Mouse (Mus musculus) forebrain, embryonic 12.5 days (tissue): Measurements from ENCODE around the gene Etv6. TPM values are rescaled to one million over a fixed set of nuclear protein-coding genes. Genes with fewer than 3 reads are reported as not detected.

Experiments used
- ATAC-seq: fragments of 200-750 bp; cut with Nextera tagmentation; 2 replicates; pipeline ENCODE4 v1.8.0; 2017; ENCODE audit warnings: moderate TSS enrichment; ENCODE audit not compliant: low FRiP score
- H3K27ac ChIP-seq: fragments of 300-500 bp; sonication (generic); 2 replicates; pipeline ENCODE4 v1.5.1; 2016; ENCODE audit warnings: mild to moderate bottlenecking
- H3K27me3 ChIP-seq: fragments of 300-500 bp; sonication (generic); 2 replicates; pipeline ENCODE4 v1.6.1; 2016; ENCODE audit warnings: mild to moderate bottlenecking
- H3K36me3 ChIP-seq: fragments of 300-500 bp; sonication (generic); replicated peaks from 2 replicates; pipeline ENCODE4 v1.6.1; 2016; ENCODE audit warnings: mild to moderate bottlenecking
- H3K4me1 ChIP-seq: fragments of 300-500 bp; sonication (generic); 2 replicates; pipeline ENCODE4 v1.6.1; 2016
- H3K4me2 ChIP-seq: fragments of 300-500 bp; sonication (generic); 2 replicates; pipeline ENCODE4 v1.6.1; 2016; ENCODE audit warnings: mild to moderate bottlenecking, moderate library complexity
- H3K4me3 ChIP-seq: fragments of 300-500 bp; sonication (generic); replicated peaks from 2 replicates; pipeline ENCODE4 v1.5.1; 2016; ENCODE audit warnings: mild to moderate bottlenecking
- H3K9ac ChIP-seq: fragments of 300-500 bp; sonication (generic); 2 replicates; pipeline ENCODE4 v1.6.1; 2016; ENCODE audit warnings: mild to moderate bottlenecking
- H3K9me3 ChIP-seq: fragments of 300-500 bp; sonication (generic); 2 replicates; pipeline ENCODE4 v1.6.1; 2016
- WGBS: fragments of 180-500 bp; shearing (Covaris S2); methylation state at CpG from one replicate; pipeline ENCODE4 v1.1.7; 2016; 5-methylcytosine and 5-hydroxymethylcytosine counted together
- polyA plus RNA-seq: library from polyadenylated mRNA; unstranded; fragments of >200 nt; fragmentation: Nextera tagmentation; extraction: Ambion mirVana; gene quantifications from 2 replicates; pipeline ENCODE4 v1.2.1, GENCODE M21; 2016

Etv6 gene
- polyA plus RNA-seq, 1 experiment from 2014 or later: 15.0 TPM

- WGBS: 1% methylated on average over 8 of the region's 8 CpGs
- Histone ChIP-seq H3K27ac (peak overlapping the region; percentile 99), H3K4me2 (peak overlapping the region; percentile 61), H3K9ac (peak overlapping the region; percentile 91), H3K4me3 (peak overlapping the region; percentile 74), H3K9me3 (no peaks in the 10 kb centered on the region), H3K4me1 (peaks cover 36% of the 10 kb centered on the region), H3K27me3 (no peaks in the 10 kb centered on the region), H3K36me3 (no peaks in the 10 kb centered on the region; the same call in 1 of the 2 replicates)
- no peak for ATAC-seq
These were observed 1.1 kb upstream of the Etv6 start for GRCm38 (mm10) chr6:134034436-134034835.

GRCm38 (mm10) chr6:134034904-134035489, 503 bp upstream of the Etv6 start:
- Histone ChIP-seq H3K9ac (peak overlapping the region; percentile 91), H3K4me3 (peak overlapping the region; percentile 74), H3K9me3 (no peaks in the 10 kb centered on the region), H3K4me2 (peak overlapping the region; percentile 61), H3K36me3 (no peaks in the 10 kb centered on the region; the same call in 1 of the 2 replicates), H3K27ac (peak overlapping the region; percentile 99), H3K27me3 (no peaks in the 10 kb centered on the region), H3K4me1 (peaks cover 36% of the 10 kb centered on the region)
- under 1% methylated on average over 55 of the region's 55 CpGs for WGBS
- peak; percentile 95 for ATAC-seq

- no peak for ATAC-seq
- WGBS: 0% methylated on average over 6 of the region's 8 CpGs
These were observed 1.0 kb downstream of the Etv6 start for GRCm38 (mm10) chr6:134036491-134036911.

GRCm38 (mm10) chr6:134036951-134037431, 1.5 kb downstream of the Etv6 start:
- no peaks in the 10 kb centered on the region for H3K9me3 ChIP-seq
- H3K4me2 ChIP-seq: peak overlapping the region; percentile 61
- no peak overlapping the region for H3K27ac ChIP-seq
- H3K9ac ChIP-seq: peak overlapping the region; percentile 91
- H3K27me3 ChIP-seq: no peaks in the 10 kb centered on the region
- no peak for ATAC-seq
- no peaks in the 10 kb centered on the region; the same call in 1 of the 2 replicates for H3K36me3 ChIP-seq
- 16% methylated on average over 3 of the region's 3 CpGs for WGBS
- peaks cover 44% of the 10 kb centered on the region for H3K4me1 ChIP-seq
- peak overlapping the region; percentile 74 for H3K4me3 ChIP-seq

More at GRCm38 (mm10) chr6:134036491-134036911, 1.0 kb downstream of the Etv6 start:
- Histone ChIP-seq H3K27me3 (no peaks in the 10 kb centered on the region), H3K27ac (peak overlapping the region; percentile 99), H3K36me3 (no peaks in the 10 kb centered on the region; the same call in 1 of the 2 replicates), H3K4me2 (peak overlapping the region; percentile 61), H3K4me1 (peaks cover 40% of the 10 kb centered on the region), H3K4me3 (peak overlapping the region; percentile 74), H3K9ac (peak overlapping the region; percentile 91), H3K9me3 (no peaks in the 10 kb centered on the region)

- ATAC-seq: no peak
- H3K4me2 ChIP-seq: peak overlapping the region; percentile 61
- no peaks in the 10 kb centered on the region for H3K27me3 ChIP-seq
- H3K9me3 ChIP-seq: no peaks in the 10 kb centered on the region
- peaks cover 48% of the 10 kb centered on the region for H3K4me1 ChIP-seq
- no peaks in the 10 kb centered on the region; the same call in 1 of the 2 replicates for H3K36me3 ChIP-seq
- peak overlapping the region; percentile 74 for H3K4me3 ChIP-seq
- WGBS: 30% methylated on average over 10 of the region's 10 CpGs
- no peak overlapping the region for H3K27ac ChIP-seq
- no peak overlapping the region for H3K9ac ChIP-seq
These were observed 2.5 kb downstream of the Etv6 start for GRCm38 (mm10) chr6:134037960-134038359.

GRCm38 (mm10) chr6:134038881-134039280, 3.4 kb downstream of the Etv6 start:
- Histone ChIP-seq H3K4me3 (no peak overlapping the region), H3K27me3 (no peaks in the 10 kb centered on the region), H3K4me1 (peaks cover 48% of the 10 kb centered on the region), H3K9ac (no peak overlapping the region), H3K4me2 (0 out of 2 replicates have a peak overlapping the region, but pooled peaks have one; percentile 19), H3K9me3 (no peaks in the 10 kb centered on the region), H3K27ac (no peak overlapping the region), H3K36me3 (no peaks in the 10 kb centered on the region; the same call in 1 of the 2 replicates)
- WGBS: 30% methylated on average over 6 of the region's 6 CpGs
- ATAC-seq: no peak

- Histone ChIP-seq H3K4me1 (peaks cover 43% of the 10 kb centered on the region), H3K27me3 (no peaks in the 10 kb centered on the region), H3K4me2 (no peak overlapping the region), H3K9me3 (no peaks in the 10 kb centered on the region), H3K4me3 (no peak overlapping the region), H3K27ac (no peak overlapping the region), H3K36me3 (no peaks in the 10 kb centered on the region; the same call in 1 of the 2 replicates), H3K9ac (no peak overlapping the region)
- 86% methylated on average over 8 of the region's 8 CpGs for WGBS
- no peak for ATAC-seq
These were observed 3.9 kb downstream of the Etv6 start for GRCm38 (mm10) chr6:134039351-134039750.

GRCm38 (mm10) chr6:134040312-134040711, 4.8 kb downstream of the Etv6 start:
- ATAC-seq: no peak
- H3K36me3 ChIP-seq: no peaks in the 10 kb centered on the region; the same call in 1 of the 2 replicates
- no peaks in the 10 kb centered on the region for H3K9me3 ChIP-seq
- H3K9ac ChIP-seq: no peak overlapping the region
- no peak overlapping the region for H3K4me3 ChIP-seq
- no peak overlapping the region for H3K27ac ChIP-seq
- H3K4me1 ChIP-seq: peaks cover 48% of the 10 kb centered on the region
- H3K27me3 ChIP-seq: no peaks in the 10 kb centered on the region
- no peak overlapping the region for H3K4me2 ChIP-seq
- 77% methylated on average over 3 of the region's 3 CpGs for WGBS

- H3K27me3 ChIP-seq: no peaks in the 10 kb centered on the region
- no peaks in the 10 kb centered on the region; the same call in 1 of the 2 replicates for H3K36me3 ChIP-seq
- no peak overlapping the region for H3K4me3 ChIP-seq
- H3K4me1 ChIP-seq: peaks cover 54% of the 10 kb centered on the region
- H3K9me3 ChIP-seq: no peaks in the 10 kb centered on the region
- ATAC-seq: no peak
- H3K27ac ChIP-seq: no peak overlapping the region
- 90% methylated on average over 7 of the region's 7 CpGs for WGBS
- no peak overlapping the region for H3K9ac ChIP-seq
- no peak overlapping the region for H3K4me2 ChIP-seq
These were observed 5.8 kb downstream of the Etv6 start for GRCm38 (mm10) chr6:134041286-134041685.

- no peak for ATAC-seq
- H3K4me1 ChIP-seq: peaks cover 53% of the 10 kb centered on the region
- WGBS: 68% methylated on average over 12 of the region's 12 CpGs
These were observed 6.4 kb downstream of the Etv6 start for GRCm38 (mm10) chr6:134041916-134042315.

GRCm38 (mm10) chr6:134043545-134043944, 8.0 kb downstream of the Etv6 start:
- H3K27me3 ChIP-seq: no peaks in the 10 kb centered on the region
- no peak overlapping the region for H3K27ac ChIP-seq
- WGBS: 75% methylated on average over 7 of the region's 7 CpGs
- ATAC-seq: no peak
- H3K4me1 ChIP-seq: peaks cover 37% of the 10 kb centered on the region
- no peak overlapping the region for H3K4me3 ChIP-seq
- H3K4me2 ChIP-seq: no peak overlapping the region
- no peak overlapping the region for H3K9ac ChIP-seq
- H3K36me3 ChIP-seq: no peaks in the 10 kb centered on the region; the same call in 1 of the 2 replicates
- H3K9me3 ChIP-seq: no peaks in the 10 kb centered on the region

More at GRCm38 (mm10) chr6:134041916-134042315, 6.4 kb downstream of the Etv6 start:
- H3K27ac ChIP-seq: no peak overlapping the region
- no peak overlapping the region for H3K4me3 ChIP-seq
- H3K27me3 ChIP-seq: no peaks in the 10 kb centered on the region
- H3K9me3 ChIP-seq: no peaks in the 10 kb centered on the region
- H3K4me2 ChIP-seq: no peak overlapping the region
- H3K36me3 ChIP-seq: no peaks in the 10 kb centered on the region; the same call in 1 of the 2 replicates
- no peak overlapping the region for H3K9ac ChIP-seq

GRCm38 (mm10) chr6:134045092-134045868, 9.8 kb downstream of the Etv6 start:
- peaks cover 28% of the 10 kb centered on the region for H3K4me1 ChIP-seq
- no peak for ATAC-seq
- no peak overlapping the region for H3K4me3 ChIP-seq
- no peak overlapping the region for H3K27ac ChIP-seq
- no peaks in the 10 kb centered on the region; the same call in 1 of the 2 replicates for H3K36me3 ChIP-seq
- H3K27me3 ChIP-seq: no peaks in the 10 kb centered on the region
- H3K4me2 ChIP-seq: no peak overlapping the region
- H3K9me3 ChIP-seq: no peaks in the 10 kb centered on the region
- no peak overlapping the region for H3K9ac ChIP-seq
- WGBS: 86% methylated on average over 9 of the region's 9 CpGs
